Mouse (Mus musculus) T-helper 1 cell (primary cell): ENCODE results near the gene Kifc3.
"Not testable (repeated sequence)": the region's sequence is repeated elsewhere in the genome, so short reads cannot be mapped to it uniquely, and the experiment has no call there.

Experiments
- in situ Hi-C: fragments of 300-600 bp; cut with MboI, MseI; formaldehyde crosslinking; loops from one replicate; pipeline ENCODE4 v1.15.1; 2025; ENCODE audit warnings: high pct_unique_total_duplicates

The Kifc3 gene

GRCm38 (mm10) chr8:95203326-95204038 lies 870 bp upstream of the Kifc3 start:
- in situ Hi-C loops: loop anchor here (5.0 kb wide), 1 partner anchor 91 kb away; no protein-coding TSS in a partner anchor

GRCm38 (mm10) chr8:95202056-95202570 lies 499 bp downstream of the Kifc3 start:
- in situ Hi-C loops: loop anchor here (5.0 kb wide), 1 partner anchor 90 kb away; no protein-coding TSS in a partner anchor

GRCm38 (mm10) chr8:95201491-95201890 lies 1.1 kb downstream of the Kifc3 start:
- in situ Hi-C loops: loop anchor here (5.0 kb wide), 1 partner anchor 89 kb away; no protein-coding TSS in a partner anchor

- in situ Hi-C loops: loop anchor here (5.0 kb wide), 1 partner anchor 88 kb away; no protein-coding TSS in a partner anchor
These were observed 2.6 kb downstream of the Kifc3 start for GRCm38 (mm10) chr8:95200001-95200405.

- in situ Hi-C loops: no loop called here
These were observed 6.9 kb downstream of the Kifc3 start for GRCm38 (mm10) chr8:95195728-95196127.

- in situ Hi-C loops: no loop called here
These were observed 11.0 kb downstream of the Kifc3 start for GRCm38 (mm10) chr8:95191497-95192175.

GRCm38 (mm10) chr8:95187579-95187978 lies 15.0 kb downstream of the Kifc3 start:
- in situ Hi-C loops: loop anchor here (10.0 kb wide), 1 partner anchor 443 kb away; the partner anchor contains the start of gene Ccl22

- in situ Hi-C loops: loop anchor here (10.0 kb wide), 1 partner anchor 441 kb away; the partner anchor contains the start of gene Ccl22
These were observed 16.6 kb downstream of the Kifc3 start for GRCm38 (mm10) chr8:95185891-95186513.

- in situ Hi-C loops: loop anchor here (10.0 kb wide), 1 partner anchor 440 kb away; the partner anchor contains the start of gene Ccl22
These were observed 17.5 kb downstream of the Kifc3 start for GRCm38 (mm10) chr8:95185104-95185503.

GRCm38 (mm10) chr8:95184171-95184570 lies 18.4 kb downstream of the Kifc3 start:
- in situ Hi-C loops: loop anchor here (10.0 kb wide), 1 partner anchor 439 kb away; the partner anchor contains the start of gene Ccl22

- in situ Hi-C loops: loop anchor here (10.0 kb wide), 1 partner anchor 437 kb away; the partner anchor contains the start of gene Ccl22
These were observed 20.8 kb downstream of the Kifc3 start for GRCm38 (mm10) chr8:95181850-95182249.

- in situ Hi-C loops: no loop called here
These were observed 24.4 kb downstream of the Kifc3 start for GRCm38 (mm10) chr8:95178191-95178590.

GRCm38 (mm10) chr8:95176985-95177384 lies 25.6 kb downstream of the Kifc3 start:
- in situ Hi-C loops: no loop called here

GRCm38 (mm10) chr8:95175808-95176207 lies 26.8 kb downstream of the Kifc3 start:
- in situ Hi-C loops: no loop called here

GRCm38 (mm10) chr8:95175306-95175705 lies 27.3 kb downstream of the Kifc3 start:
- in situ Hi-C loops: no loop called here

GRCm38 (mm10) chr8:95172433-95172832 lies 30.2 kb downstream of the Kifc3 start:
- in situ Hi-C loops: no loop called here

- in situ Hi-C loops: no loop called here
These were observed 34.9 kb downstream of the Kifc3 start for GRCm38 (mm10) chr8:95167726-95168125.

- in situ Hi-C loops: no loop called here
These were observed 36.2 kb downstream of the Kifc3 start for GRCm38 (mm10) chr8:95166400-95166799.

GRCm38 (mm10) chr8:95165923-95166322 lies 36.7 kb downstream of the Kifc3 start:
- in situ Hi-C loops: no loop called here

- in situ Hi-C loops: no loop called here
These were observed 38.1 kb downstream of the Kifc3 start for GRCm38 (mm10) chr8:95164469-95164868.

GRCm38 (mm10) chr8:95163969-95164368 lies 38.6 kb downstream of the Kifc3 start:
- in situ Hi-C loops: not testable (repeated sequence)

GRCm38 (mm10) chr8:95162785-95163184 lies 39.8 kb downstream of the Kifc3 start:
- in situ Hi-C loops: no loop called here
